Mouse (Mus musculus) myocyte (in vitro differentiated cells): ENCODE data around the gene Nox4.

ENCODE experiments used
- POLR2A ChIP-seq: IDR thresholded peaks from one replicate; pipeline ENCODE4 v1.6.1; 2011; ENCODE audit warnings: low read depth, mild to moderate bottlenecking, control low read depth, moderate library complexity; ENCODE audit not compliant: insufficient read length
- USF1 ChIP-seq: IDR thresholded peaks from one replicate; pipeline ENCODE4 v1.6.1; 2011; ENCODE audit warnings: low read depth, mild to moderate bottlenecking, control low read depth, moderate library complexity

DNA sequence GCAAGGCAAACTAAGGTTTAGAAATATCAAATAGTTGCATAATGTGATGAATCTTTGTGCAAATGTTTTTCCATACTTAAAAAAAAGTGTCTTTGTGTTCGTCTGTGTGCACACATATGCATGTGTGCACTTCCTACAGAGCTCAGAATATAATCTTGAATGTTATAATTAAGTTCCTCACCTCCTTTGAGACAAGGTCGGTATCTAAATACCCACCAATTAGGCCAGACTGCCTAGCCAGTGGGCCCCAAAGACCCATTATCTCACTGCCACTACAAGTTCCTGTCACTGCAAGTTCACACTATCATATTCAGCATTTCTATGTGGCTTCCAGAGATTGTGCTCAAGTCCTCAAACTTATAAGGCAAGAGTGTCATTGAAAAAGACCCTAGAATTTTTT is 129.0 kb downstream of the Nox4 start:
- TF ChIP-seq POLR2A = no peak
- no peak for TF ChIP-seq USF1
